Mouse (Mus musculus) heart, postnatal 0 days (tissue): Measurements from ENCODE around the gene Arl15.
"Not testable (repeated sequence)": the region's sequence is repeated elsewhere in the genome, so short reads cannot be mapped to it uniquely, and the experiment has no call there.

Experiments
- CTCF ChIP-seq: IDR thresholded peaks from 2 replicates; pipeline ENCODE4 v1.5.1; 2016; ENCODE audit warnings: antibody characterized with exemption, control low read depth, low read depth
- EP300 ChIP-seq: IDR thresholded peaks from 2 replicates; pipeline ENCODE4 v1.6.1; 2016; ENCODE audit warnings: antibody characterized with exemption, low read depth

- not testable (repeated sequence) for TF ChIP-seq CTCF, EP300
Measured at GRCm38 (mm10) chr13:113790016-113790415, 4.3 kb upstream of the Arl15 start.
